Mouse (Mus musculus): ENCODE results near the gene Efemp2.

Efemp2 gene

DNA sequence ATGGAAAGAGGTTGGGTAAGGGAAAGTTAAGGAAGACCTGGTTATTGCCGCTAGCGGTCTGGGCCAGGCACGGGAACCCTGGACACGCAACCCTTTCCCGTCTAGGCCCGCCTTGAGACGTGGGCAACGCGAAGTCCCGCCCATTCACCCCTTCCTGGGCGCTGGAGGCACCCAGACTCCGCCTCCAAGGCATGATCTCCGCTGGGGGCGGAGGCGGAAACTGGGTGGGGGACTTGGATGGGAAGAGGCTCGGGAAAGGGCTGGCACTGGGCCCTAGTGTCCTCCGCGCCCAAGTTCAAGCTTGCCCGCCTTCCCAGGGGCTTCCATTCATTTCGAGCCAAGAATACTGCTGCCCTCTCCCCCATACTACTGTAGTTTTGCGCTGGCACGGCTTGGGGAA is at the start of gene Efemp2:
Efemp2 (plus strand) TSS at position 235 of the 400 bp plus-strand sequence.
- DNase-seq (ENCODE audit: low spot score in 2 of 2): peak; percentile 65 to 75

DNA sequence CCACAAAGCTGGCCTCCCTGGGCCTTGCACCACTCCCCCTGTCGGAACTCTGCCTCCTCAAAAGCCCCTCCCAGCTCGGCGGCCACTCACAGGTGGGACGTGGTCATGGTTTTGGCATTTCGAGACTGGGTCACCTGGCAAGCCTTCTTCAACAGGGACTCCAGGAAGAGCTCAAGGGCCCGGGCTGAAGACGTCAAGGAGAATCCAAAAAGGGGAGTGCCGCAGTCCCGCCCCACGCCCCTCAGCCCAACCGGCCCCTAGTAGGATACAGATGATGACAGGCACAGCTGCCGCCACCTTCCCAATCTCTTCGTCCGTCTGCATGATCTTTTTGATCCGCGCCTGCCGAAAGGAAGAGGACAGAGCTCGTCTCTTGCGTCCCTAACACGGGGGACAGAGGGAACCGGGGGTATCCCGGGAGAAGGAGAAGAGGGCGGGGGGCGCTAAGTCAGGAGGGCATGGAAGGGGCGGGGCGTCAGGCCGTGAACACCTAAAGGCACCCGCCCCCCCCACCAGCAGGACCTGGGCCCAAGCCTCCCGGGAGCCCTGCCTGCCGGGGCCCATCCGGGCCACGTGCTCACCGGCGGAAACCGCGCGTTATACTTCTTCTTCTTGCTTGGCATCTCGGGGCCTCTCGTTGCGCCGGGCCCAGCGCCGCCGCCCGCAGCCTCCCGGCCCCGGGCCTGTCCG is 49.5 kb upstream of the Efemp2 start:
- peak; percentile 66 to 69 for DNase-seq (ENCODE audit: low spot score in 2 of 2)

DNA sequence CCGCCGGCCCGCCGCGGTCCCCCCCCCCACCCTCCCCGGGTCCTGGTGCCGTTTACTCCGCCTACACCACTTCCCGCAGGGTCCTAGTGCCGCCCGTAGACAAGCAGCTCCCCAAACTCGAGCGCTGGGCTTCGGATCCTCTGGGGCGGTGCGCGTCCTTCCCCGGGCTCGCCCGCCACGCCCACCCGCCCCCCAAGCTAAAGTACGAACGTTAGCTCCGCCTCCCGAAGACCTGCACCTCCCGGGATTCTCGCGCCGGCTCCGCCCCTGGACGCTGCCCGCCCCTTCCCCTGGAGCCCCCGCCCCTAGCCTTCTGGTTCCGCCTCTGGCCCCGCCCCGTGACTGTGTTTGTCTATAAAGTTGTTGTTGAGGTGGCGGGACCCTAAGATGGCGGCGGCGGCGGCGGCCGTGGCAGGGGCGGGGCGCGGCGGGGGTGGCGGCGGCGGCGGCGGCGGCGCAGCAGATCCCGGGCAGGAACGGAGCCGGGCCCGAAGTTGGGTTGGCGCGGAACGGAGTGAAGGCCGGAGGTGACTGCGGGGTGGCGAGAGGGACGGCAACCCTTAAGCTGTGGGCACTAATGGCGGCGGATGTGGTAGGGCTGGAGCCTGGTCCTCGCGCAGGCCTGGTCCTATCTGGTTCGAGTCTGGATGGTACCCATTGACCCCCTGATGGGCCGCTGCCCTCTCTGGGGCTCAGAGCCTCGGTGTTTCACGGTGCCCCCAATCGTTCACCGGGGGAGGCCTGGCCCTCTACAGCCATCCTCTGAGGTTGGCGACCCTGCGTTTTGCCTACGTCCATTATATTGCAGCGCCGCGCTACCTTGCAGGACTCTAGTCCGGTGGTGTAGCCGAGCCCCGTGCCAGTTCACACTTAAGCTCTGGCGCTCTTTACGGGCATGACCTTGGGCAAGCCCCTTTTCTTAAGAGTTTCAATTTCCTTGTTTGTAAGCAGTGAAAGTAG is 48.7 kb upstream of the Efemp2 start, which contains the start of the genes Drap1 and AI837181:
Drap1 (minus strand) TSS at position 198 of the 960 bp plus-strand sequence.
AI837181 (plus strand) TSS at position 363 of the 960 bp plus-strand sequence.
- DNase-seq (ENCODE audit: low spot score in 2 of 2): peak; percentile 76 to 92

GRCm38 (mm10) chr19:5425906-5426565 is 47.7 kb upstream of the Efemp2 start:
- peak in 1 of 2 experiments; percentile 24 for DNase-seq (ENCODE audit: low spot score in 2 of 2)

DNA sequence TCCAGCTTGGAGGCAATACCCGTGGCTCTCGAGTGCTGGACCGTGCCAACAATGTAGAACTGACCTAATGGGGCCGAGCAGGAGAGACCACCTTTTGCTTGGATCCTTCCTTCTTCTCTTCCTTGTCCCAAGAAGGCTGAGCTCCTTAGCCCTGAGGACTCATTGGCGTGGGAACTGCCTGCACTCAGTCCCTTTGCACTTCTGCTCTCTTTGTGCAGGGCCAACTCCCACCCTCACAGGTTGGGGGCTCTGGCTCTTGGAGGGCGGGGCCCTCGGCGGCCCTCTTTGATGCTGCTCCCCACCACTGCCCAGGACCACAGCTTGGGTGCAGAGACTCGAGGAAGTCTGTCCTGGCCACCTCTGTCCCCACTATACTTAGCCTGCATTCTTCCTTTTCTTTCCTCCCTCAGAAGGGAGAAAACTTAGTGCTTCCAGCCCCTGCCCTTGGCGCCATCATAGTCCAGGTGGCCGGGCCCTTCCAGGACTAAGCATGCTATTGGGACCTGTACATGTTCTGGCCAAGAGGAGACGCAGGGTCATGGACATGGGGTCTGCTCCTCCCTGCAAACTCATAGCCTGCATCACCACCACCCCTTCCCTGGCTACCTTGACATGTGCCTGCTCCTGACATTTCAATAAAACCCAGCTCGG is 47.0 kb upstream of the Efemp2 start:
- DNase-seq (ENCODE audit: low spot score in 2 of 2): no peak

- no peak for DNase-seq (ENCODE audit: low spot score in 2 of 2)
These were observed 45.7 kb upstream of the Efemp2 start for GRCm38 (mm10) chr19:5428083-5428482.

DNA sequence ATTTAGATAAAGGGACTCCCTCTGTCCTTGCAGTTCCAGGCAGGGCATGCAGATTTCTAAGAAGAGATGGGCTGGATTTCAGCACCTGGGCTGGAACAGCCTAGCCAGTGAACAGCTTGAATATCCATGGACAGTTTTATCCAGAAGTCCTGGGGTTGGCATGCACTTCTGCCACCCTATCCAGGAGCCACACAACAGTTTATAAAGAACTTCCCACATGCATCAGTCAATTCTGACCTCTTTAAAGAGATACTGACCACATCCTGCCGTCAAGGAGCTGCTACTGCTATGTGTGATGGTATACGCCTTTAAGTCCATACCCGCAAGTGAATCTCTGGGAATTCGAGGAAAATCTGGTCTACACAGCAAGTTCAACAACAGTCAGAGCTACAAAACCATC is 44.5 kb upstream of the Efemp2 start:
- no peak for DNase-seq (ENCODE audit: low spot score in 2 of 2)

DNA sequence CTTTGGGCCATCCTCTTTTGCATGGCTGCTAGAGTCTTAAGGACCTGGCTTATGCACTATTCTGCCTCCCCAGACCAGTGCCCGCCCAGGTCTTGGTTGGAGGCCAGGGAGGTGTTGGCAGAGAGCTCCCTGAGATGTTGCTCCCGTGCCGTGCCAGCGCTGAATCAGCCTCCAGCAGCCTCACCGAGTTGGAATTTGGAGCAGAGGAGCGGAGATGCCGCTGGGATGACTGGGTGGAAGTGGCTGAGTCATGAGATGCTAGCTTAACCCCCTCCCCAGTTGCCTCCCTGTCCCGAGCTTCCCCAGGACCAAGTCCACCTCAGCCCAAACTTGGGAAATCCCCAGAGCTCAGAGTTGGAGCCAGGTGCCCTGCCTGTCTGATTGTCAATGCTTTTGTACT is 43.9 kb upstream of the Efemp2 start:
- no peak for DNase-seq (ENCODE audit: low spot score in 2 of 2)

DNA sequence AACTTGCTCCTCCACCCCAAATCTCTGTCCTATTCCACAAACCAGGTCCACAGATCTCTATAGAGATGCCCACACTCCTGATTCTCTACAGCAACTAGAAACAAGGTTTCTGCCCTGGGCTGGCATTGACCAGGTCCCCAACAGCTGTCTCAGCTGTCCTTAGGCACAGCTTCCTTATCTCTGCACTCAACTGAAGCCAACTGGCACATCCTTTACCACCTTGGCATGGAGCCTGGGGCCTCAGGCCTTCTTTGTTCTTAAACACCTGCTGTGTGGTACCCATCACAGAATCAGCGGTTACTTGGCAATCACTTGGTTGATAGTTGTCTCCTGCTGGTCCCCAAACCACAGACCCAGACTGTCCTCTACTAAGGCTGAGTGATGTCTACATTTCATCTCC is 43.3 kb upstream of the Efemp2 start:
- DNase-seq (ENCODE audit: low spot score in 2 of 2): no peak

DNA sequence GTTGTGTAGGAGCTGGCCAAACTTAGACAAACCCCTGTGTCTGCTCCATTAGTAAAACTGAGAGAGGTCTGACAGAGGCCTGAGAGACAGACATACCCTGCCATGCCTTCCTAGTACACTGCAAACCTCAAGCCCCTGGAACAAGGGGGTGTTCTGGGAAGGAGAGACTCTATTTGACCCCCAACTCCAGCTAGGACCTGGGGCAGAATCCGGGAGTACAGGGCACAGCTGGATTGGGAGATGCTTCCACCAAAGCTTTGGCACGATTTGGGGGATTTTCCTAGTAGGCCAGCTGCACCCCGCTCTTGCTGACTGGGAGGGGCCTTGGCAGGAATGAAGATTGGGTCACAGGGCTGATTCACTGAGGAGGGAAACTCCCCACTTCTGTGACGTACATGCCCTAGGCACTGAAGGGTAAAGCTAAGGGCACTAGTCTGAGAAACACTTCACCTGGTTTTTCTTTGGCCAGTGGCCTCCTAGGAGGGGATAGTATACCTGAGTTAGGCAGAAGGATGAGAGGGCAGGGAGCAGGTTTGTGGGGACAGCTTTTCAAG is 41.8 kb upstream of the Efemp2 start:
- DNase-seq (ENCODE audit: low spot score in 2 of 2): no peak

DNA sequence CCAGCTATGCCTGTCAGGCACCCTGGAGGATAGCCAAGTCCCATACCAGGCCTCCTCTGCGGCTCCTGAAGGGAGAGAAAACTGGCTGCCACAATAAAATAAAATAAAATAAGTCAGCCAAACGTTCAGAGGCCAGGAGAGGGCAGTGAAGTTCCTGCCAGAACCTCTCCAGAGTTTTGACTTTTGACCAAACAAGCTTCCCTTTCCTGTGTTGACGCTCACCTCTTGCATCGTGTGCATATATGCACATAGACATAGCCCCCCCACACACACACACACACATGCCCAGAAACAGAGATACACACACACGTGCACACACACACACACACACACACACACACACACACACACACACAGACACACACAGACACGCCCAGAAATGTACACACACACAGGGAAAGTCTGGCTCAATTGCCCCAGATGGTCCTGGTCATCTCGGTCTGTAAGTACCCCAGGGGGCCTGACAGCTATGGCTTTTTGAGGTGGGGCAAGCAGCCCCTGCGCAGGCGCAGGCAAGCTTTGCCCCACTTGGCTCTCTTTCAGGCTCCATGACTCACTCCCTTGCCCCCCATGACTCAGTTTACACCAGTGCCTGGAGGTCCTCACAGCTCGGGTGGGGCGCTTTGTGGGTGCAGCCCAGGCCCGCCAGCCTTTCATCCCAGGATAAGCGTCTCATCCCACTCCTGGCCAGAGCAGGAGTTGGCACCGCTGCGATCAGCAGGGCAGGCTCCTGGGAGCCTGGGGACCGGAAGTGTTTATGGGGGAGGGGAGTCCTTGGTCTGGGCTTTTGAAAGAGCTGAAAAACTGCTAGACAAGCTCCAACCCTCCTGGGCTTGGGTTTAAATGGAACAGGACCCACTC is 40.5 kb upstream of the Efemp2 start:
- DNase-seq (ENCODE audit: low spot score in 2 of 2): no peak

DNA sequence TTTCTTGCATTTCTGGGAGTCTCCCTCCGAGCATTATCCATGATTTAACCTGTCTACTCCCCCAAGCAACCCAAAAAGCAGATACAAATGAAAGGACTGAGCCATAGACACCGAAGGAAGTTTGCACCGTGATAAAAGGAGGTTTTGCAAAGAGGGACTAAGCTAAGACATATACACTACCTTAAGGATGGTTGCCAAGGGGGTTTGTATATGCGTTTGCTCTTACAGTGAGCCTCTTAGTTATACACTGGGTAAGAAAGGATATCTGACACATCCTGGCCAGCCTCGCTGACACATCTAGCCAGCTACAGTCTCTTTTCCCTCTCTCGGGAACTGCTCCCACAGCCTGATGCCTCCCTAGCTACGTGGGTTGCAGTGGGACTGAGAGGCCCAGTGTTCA is 39.8 kb upstream of the Efemp2 start:
- DNase-seq (ENCODE audit: low spot score in 2 of 2): no peak

DNA sequence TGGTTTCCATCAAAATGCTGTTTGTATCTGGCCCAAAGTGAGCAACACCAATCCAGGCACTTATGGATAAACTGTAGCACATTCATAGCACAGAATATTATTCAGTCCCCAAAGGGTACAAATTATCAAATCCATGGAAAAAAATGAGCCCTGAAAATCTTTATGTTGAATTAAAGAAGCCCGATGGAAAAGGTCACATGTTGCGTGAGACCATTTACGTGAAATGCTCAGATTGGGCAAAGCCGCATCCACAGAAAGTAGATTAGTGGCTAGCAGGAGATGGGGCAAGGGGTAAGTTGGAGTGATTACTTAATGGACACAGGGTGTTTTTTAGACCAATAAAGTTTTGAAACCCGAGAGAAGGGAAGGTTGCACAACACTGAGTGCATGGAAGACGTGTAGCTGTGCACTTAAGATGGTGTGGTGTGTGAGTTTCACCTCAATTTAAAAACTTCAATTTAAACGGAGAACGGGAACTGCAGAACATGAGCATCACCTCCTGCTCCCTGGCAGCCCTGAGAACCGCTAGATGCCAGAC is 29.3 kb upstream of the Efemp2 start:
- DNase-seq (ENCODE audit: low spot score in 2 of 2): no peak

DNA sequence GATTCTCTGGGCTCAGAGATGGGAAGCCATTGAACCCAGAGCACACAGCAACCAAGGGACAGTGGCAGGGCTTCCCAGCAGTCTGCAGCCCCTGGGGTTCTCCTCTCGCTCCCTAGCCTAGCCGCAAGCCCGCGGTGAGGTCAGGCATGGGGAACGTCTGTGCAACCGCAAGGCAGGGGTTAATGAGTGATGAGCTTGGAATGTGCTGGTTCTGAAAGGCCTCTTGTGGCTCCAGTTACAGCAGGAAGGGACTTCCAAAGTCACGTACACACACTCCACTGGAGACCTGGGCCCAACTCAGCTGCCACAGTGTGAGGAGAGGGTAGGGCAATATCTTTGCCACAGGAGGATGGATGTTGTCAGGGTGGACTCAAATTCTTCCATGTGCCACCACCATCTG is 28.8 kb upstream of the Efemp2 start:
- no peak for DNase-seq (ENCODE audit: low spot score in 2 of 2)

- no peak for DNase-seq (ENCODE audit: low spot score in 2 of 2)
These were observed 28.0 kb upstream of the Efemp2 start for GRCm38 (mm10) chr19:5445747-5446146.

DNA sequence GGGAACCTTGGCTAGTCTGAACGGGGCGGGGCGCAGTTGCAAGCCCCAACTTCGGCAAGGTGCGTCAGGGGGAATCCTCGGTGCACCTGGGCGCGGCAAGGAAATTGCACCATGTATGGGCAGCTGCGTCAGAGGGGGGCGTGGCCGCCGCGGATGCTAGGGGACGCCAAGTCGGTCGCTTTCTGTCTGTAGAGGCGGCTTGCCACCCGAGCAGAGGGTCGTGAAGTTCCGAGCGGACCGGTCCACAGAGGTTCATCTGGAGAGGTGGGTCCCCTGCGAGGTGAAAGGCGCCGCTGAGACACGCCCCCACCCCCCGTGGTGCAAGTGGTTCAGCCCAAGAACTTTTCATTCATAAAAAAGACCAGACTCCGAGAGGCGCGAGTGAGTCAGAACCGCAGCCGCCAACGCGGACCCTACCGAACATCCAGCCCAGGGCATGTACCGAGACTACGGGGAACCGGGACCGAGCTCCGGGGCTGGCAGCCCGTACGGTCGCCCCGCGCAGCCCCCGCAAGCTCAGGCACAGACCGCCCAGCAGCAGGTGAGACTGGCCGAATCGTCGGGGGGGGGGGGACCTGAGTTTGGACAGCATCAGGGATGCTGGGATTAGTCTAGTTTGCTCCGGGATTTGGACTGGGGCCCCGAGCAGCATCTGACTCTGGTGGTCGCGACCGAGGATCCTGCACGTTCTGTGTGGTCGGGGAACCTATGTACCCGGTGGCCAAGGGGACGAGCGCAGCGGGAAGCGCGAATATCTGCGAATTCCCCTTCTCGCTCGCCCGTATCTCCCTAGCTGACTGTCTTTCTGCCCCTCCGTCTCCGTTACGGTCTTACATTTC is 26.0 kb upstream of the Efemp2 start, which contains the start of gene Fosl1:
Fosl1 (plus strand) TSS at position 33 of the 839 bp plus-strand sequence.
- peak in 1 of 2 experiments; percentile 63 for DNase-seq (ENCODE audit: low spot score in 2 of 2)

- DNase-seq (ENCODE audit: low spot score in 2 of 2): no peak
These were observed 25.2 kb upstream of the Efemp2 start for GRCm38 (mm10) chr19:5448354-5449150.

DNA sequence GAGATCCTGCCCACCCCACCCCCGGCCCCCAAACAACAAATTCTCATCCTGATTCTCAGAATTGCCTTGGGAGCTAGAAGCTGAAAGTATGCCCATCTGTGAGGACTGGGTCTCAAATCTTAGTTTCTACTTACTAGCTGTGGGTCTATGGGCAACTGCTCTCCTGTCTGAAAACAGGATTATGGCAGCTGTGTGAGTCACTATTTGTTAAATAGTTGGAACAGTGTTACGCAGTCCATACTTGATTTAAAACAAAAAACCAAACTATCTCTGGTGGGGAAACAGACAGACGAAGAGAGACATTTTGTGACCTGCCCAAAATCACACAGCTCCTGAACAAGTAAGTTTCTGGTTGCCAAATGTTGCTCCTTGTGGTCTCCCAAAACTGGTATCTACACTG is 24.1 kb upstream of the Efemp2 start:
- no peak for DNase-seq (ENCODE audit: low spot score in 2 of 2)
